Comparison of ENCODE assay signal across 8 mouse cellular contexts in the genomic region with DNA sequence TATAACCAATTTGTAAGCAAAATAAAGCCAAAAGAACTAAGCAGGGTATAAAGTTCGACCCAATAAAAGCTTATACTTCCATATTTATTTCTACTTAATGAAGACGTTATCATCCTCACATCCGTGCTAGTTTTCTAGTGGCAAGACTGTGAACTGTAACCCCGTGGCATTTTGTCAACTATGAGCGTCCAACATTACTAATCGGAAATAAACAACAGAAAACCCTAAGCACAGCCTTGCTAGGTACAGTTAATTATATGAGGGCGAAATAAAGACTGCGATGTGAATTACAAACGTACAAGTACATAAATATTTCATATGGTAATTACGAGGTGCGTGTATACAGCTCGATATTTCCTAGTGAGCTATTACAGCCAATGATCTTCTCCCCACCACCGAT.
DNase-seq lines count a peak whose midpoint lies in the region.

No protein-coding gene starts in this region.

- H3K9me3 ChIP-seq in hindbrain, embryonic 10.5 days: no peaks in the 10 kb centered on the region
- no peaks in the 10 kb centered on the region for H3K9me3 ChIP-seq in midbrain, embryonic 10.5 days (replicated peaks)

- peak; percentile 36 to 63 for DNase-seq in cerebellum, postnatal 10 days
- no peak for DNase-seq in cerebellum, adult 18-20 months
- DNase-seq in embryo, embryonic 11 days: peak; percentile 23
- no peak for DNase-seq in hindbrain, embryonic 10.5 days (ENCODE audit: low spot score)
- DNase-seq in midbrain, embryonic 10.5 days (ENCODE audit: low spot score): no peak
- DNase-seq in ovary, postnatal 36 days (ENCODE audit: low spot score): no peak
- DNase-seq in yolk sac, embryonic 10.5 days (ENCODE audit: low spot score): no peak
- DNase-seq in left cerebral cortex, postnatal 4 days: no peak

- no peak overlapping the region for H3K27ac ChIP-seq in hindbrain, embryonic 10.5 days
- H3K27ac ChIP-seq in midbrain, embryonic 10.5 days (replicated peaks): no peak overlapping the region; the same call in 1 of the 2 replicates

- no peaks in the 10 kb centered on the region for H3K36me3 ChIP-seq in hindbrain, embryonic 10.5 days
- H3K36me3 ChIP-seq in midbrain, embryonic 10.5 days: no peaks in the 10 kb centered on the region

- no peaks in the 10 kb centered on the region for H3K27me3 ChIP-seq in hindbrain, embryonic 10.5 days (ENCODE audit: insufficient read depth, poor library complexity, severe bottlenecking)
- H3K27me3 ChIP-seq in midbrain, embryonic 10.5 days (ENCODE audit: low read depth, poor library complexity, severe bottlenecking): no peaks in the 10 kb centered on the region

- intact Hi-C loops in left cerebral cortex, postnatal 4 days (cut with DNase I): no loop called here

- H3K4me1 ChIP-seq in hindbrain, embryonic 10.5 days (replicated peaks): peaks cover 10% of the 10 kb centered on the region; the same call in 1 of the 2 replicates
- H3K4me1 ChIP-seq in midbrain, embryonic 10.5 days: peaks cover 37% of the 10 kb centered on the region

- peak overlapping the region; percentile 67 for H3K4me3 ChIP-seq in hindbrain, embryonic 10.5 days
- H3K4me3 ChIP-seq in midbrain, embryonic 10.5 days: peak overlapping the region; percentile 71

- 71% methylated on average over 13 of the region's 13 CpGs for whole genome bisulfite sequencing in hindbrain, embryonic 10.5 days
- WGBS in midbrain, embryonic 10.5 days: 68% methylated on average over 13 of the region's 13 CpGs

Comparison
In these comparisons a context has a peak if more than half of its experiments do, and no peak if none do; other contexts are left out.
1. DNase-seq: peak in cerebellum, postnatal 10 days (2 of 2) and embryo, embryonic 11 days (single experiment); none in cerebellum, adult 18-20 months (0 of 2), hindbrain, embryonic 10.5 days (single experiment), midbrain, embryonic 10.5 days (single experiment), ovary, postnatal 36 days (single experiment), yolk sac, embryonic 10.5 days (single experiment) and left cerebral cortex, postnatal 4 days (single experiment).